Mouse (Mus musculus): ENCODE measurements around the gene Uhrf1.

DNA sequence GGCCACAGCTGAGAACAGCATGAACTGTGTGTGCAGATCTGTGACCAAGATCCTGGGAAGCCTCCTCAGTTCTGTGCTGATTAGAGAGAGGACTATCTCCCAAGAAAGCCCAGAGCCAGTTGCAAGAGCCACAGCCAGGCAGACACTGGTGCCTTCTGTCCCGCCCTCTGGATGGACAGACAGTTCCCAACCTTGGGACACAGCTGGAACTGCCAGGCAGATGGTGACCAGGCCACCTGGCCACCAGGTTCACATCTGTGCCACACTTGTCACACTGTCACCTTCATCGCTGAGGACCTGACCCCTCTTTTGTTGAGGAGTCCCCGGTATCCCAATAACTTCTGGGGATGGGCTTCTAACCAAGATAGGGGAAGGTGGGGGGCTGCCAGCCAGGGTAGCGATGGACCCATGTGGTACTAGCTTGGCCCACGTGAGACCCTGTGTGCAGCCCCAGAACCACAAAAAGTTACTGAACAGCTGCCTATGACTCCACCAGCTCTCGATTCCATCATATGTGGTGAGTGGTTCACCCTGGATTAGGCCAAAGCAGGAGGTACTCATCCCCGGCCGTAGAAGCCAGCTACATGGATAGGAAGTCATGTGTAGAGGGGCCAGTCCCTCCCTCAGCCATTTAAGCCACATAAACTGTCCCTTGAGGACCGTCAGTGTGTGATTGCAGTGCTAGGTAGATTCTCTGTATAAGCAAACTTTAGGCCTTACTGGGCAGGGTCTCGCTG, 43.7 kb upstream of the Uhrf1 start:
- TF ChIP-seq CTCF (IDR thresholded peaks at IDR 0.05) (no peak), EP300 (IDR thresholded peaks at IDR 0.05) (no peak)

Measured in lung, postnatal 0 days (tissue).